In genomic region chr1:36568776-36569175, GRCm38 (mm10) we compare ENCODE assay signal across 13 mouse cellular contexts. TPM values are rescaled to one million over a fixed set of nuclear protein-coding genes. Genes with fewer than 3 reads are reported as not detected.
DNase-seq lines count a peak whose midpoint lies in the region; ATAC-seq and TF ChIP-seq lines count a peak whose summit lies in the region.
"Had no signal": no experiment of that assay in that cellular context is flagged by ENCODE, and none has a peak within 500 bp of the region (broad histone marks: within the 10 kb centered on the region; RNA-seq: fewer than 3 reads in every experiment).

No protein-coding gene starts in this region.

- no peaks in the 10 kb centered on the region for H3K27me3 ChIP-seq in kidney, adult 2 months (replicated peaks; ENCODE audit: control insufficient read depth, insufficient read depth, low read length)
- H3K27me3 ChIP-seq in spleen, adult 2 months (ENCODE audit: control insufficient read depth, insufficient read depth, low read length): no peaks in the 10 kb centered on the region
- no peaks in the 10 kb centered on the region for H3K27me3 ChIP-seq in forebrain, embryonic 16.5 days (replicated peaks; ENCODE audit: control insufficient read depth, insufficient read depth, low read length)
- H3K27me3 ChIP-seq: midbrain, embryonic 13.5 days had no signal

- no peaks in the 10 kb centered on the region for H3K36me3 ChIP-seq in kidney, adult 2 months (ENCODE audit: control insufficient read depth, insufficient read depth, low read length)
- H3K36me3 ChIP-seq in spleen, adult 2 months (ENCODE audit: control insufficient read depth, insufficient read depth, low read length): no peaks in the 10 kb centered on the region
- H3K36me3 ChIP-seq in forebrain, embryonic 16.5 days (ENCODE audit: control insufficient read depth, insufficient read depth): no peaks in the 10 kb centered on the region
- H3K36me3 ChIP-seq: liver, embryonic 13.5 days; midbrain, embryonic 13.5 days had no signal

- H3K4me3 ChIP-seq in kidney, adult 2 months (ENCODE audit: insufficient read depth, low read depth, low read length): no peak overlapping the region
- no peak overlapping the region for H3K4me3 ChIP-seq in spleen, adult 2 months (ENCODE audit: extremely low read depth, insufficient read depth, insufficient read length)
- H3K4me3 ChIP-seq in forebrain, embryonic 16.5 days (replicated peaks; ENCODE audit: low read length): no peak overlapping the region
- H3K4me3 ChIP-seq: liver, embryonic 13.5 days; midbrain, embryonic 13.5 days had no signal

- no peak for TF ChIP-seq POLR2A in kidney, adult 2 months (IDR thresholded peaks at IDR 0.05; ENCODE audit: low read depth, low read length)
- no peak for TF ChIP-seq POLR2A in spleen, adult 2 months (IDR thresholded peaks at IDR 0.05; ENCODE audit: low read depth, low read length)

- H3K9ac ChIP-seq in forebrain, embryonic 16.5 days (replicated peaks; ENCODE audit: low read depth, low read length): no peak overlapping the region
- H3K9ac ChIP-seq: liver, embryonic 13.5 days; midbrain, embryonic 13.5 days had no signal

- DNase-seq in adrenal gland, adult 2 months: peak; percentile 64
- DNase-seq in adrenal gland, postnatal 4 days (ENCODE audit: low spot score in 2 of 2): no peak
- DNase-seq in kidney, adult 2 months: no peak
- DNase-seq in kidney, postnatal 36 days: no peak
- DNase-seq in spleen, adult 2 months (ENCODE audit: low read depth in 1 of 2, low spot score in 2 of 2): no peak
- no peak for DNase-seq in spleen, postnatal 10 days (ENCODE audit: low spot score in 2 of 2)
- DNase-seq in ovary, postnatal 36 days (ENCODE audit: low spot score): no peak
- DNase-seq: cerebellum, adult 9-11 months; liver, embryonic 13.5 days; right cerebral cortex, postnatal 25 days had no signal

- ATAC-seq in forebrain, embryonic 16.5 days: no peak
- ATAC-seq: midbrain, embryonic 13.5 days had no signal

- no peaks in the 10 kb centered on the region for H3K9me3 ChIP-seq in forebrain, embryonic 16.5 days (ENCODE audit: control insufficient read depth, low read length)
- H3K9me3 ChIP-seq: liver, embryonic 13.5 days; midbrain, embryonic 13.5 days had no signal

- H3K27ac ChIP-seq in kidney, adult 2 months (ENCODE audit: insufficient read depth, low read depth, low read length): peak overlapping the region; percentile 49; the same call in 1 of the 2 replicates
- peak overlapping the region; percentile 56; the same call in 1 of the 2 replicates for H3K27ac ChIP-seq in spleen, adult 2 months (ENCODE audit: insufficient read depth, low read length)
- H3K27ac ChIP-seq in forebrain, embryonic 16.5 days (ENCODE audit: low read length): no peak overlapping the region
- H3K27ac ChIP-seq: liver, embryonic 13.5 days; midbrain, embryonic 13.5 days had no signal

- no peak overlapping the region for H3K4me2 ChIP-seq in forebrain, embryonic 16.5 days (ENCODE audit: low read length)
- H3K4me2 ChIP-seq: liver, embryonic 13.5 days; midbrain, embryonic 13.5 days had no signal

- TF ChIP-seq CTCF in kidney, adult 2 months (conservative IDR thresholded peaks at IDR 0.05; ENCODE audit: insufficient read depth, insufficient read length, low read depth, low read length): no peak
- TF ChIP-seq CTCF in spleen, adult 2 months (IDR thresholded peaks at IDR 0.05; ENCODE audit: extremely low read depth, insufficient read depth, insufficient read length, insufficient replicate concordance): no peak

- H3K4me1 ChIP-seq in kidney, adult 2 months (ENCODE audit: control insufficient read depth, insufficient read depth, low read length): 0 out of 2 replicates have a peak, but pooled peaks cover 4% of the 10 kb centered on the region
- no peaks in the 10 kb centered on the region; the same call in 1 of the 2 replicates for H3K4me1 ChIP-seq in spleen, adult 2 months (ENCODE audit: control insufficient read depth, insufficient read depth, insufficient read length)
- H3K4me1 ChIP-seq in forebrain, embryonic 16.5 days (replicated peaks; ENCODE audit: control insufficient read depth, insufficient read depth, low read length): no peaks in the 10 kb centered on the region; the same call in 1 of the 2 replicates

- 59% methylated on average over 4 of the region's 4 CpGs for whole genome bisulfite sequencing in kidney, adult 2 months
- WGBS in spleen, adult 2 months: 81% methylated on average over 4 of the region's 4 CpGs
- 78% methylated on average over 4 of the region's 4 CpGs for WGBS in forebrain, embryonic 16.5 days

RNA-seq across cellular contexts. Expression of gene Sema4c, which starts 10.6 kb away (rescaled TPM):
- total RNA-seq in adrenal gland, adult 2 months (2021): 10 to 100 TPM; 13.0 to 25.3 TPM
- polyA plus RNA-seq in adrenal gland, adult 2 months (2012; rRNA removed): 22.5 and 24.0 TPM in 2 replicates
- total RNA-seq in adrenal gland, postnatal 4 days (2021): 10 to 100 TPM; 44.0 to 57.6 TPM
- 8.0 and 9.1 TPM in 2 replicates for polyA plus RNA-seq in kidney, adult 2 months (2012; rRNA removed)
- 8.5 and 9.5 TPM in 2 replicates for polyA plus RNA-seq in spleen, adult 2 months (2012; rRNA removed)
- 35.4 and 37.3 TPM in 2 replicates for polyA plus RNA-seq in forebrain, embryonic 16.5 days (2015; fragmentation: Nextera tagmentation; extraction: Ambion mirVana)

RNA-seq across cellular contexts. Expression of gene Ankrd39, which starts 21.5 kb away (rescaled TPM):
- total RNA-seq in adrenal gland, adult 2 months (2021): 10 to 100 TPM; 11.1 to 14.5 TPM
- polyA plus RNA-seq in adrenal gland, adult 2 months (2012; rRNA removed): 24.4 and 41.9 TPM in 2 replicates
- total RNA-seq in adrenal gland, postnatal 4 days (2021): 10 to 100 TPM; 19.8 to 23.1 TPM
- polyA plus RNA-seq in kidney, adult 2 months (2012; rRNA removed): 16.8 and 22.6 TPM in 2 replicates
- polyA plus RNA-seq in spleen, adult 2 months (2012; rRNA removed): 22.2 and 26.0 TPM in 2 replicates
- 15.4 and 24.4 TPM in 2 replicates for polyA plus RNA-seq in forebrain, embryonic 16.5 days (2015; fragmentation: Nextera tagmentation; extraction: Ambion mirVana)

RNA-seq across cellular contexts. Expression of gene Gm42417, which starts 29.5 kb away (rescaled TPM):
- not detected for total RNA-seq in adrenal gland, adult 2 months (2021)
- polyA plus RNA-seq in adrenal gland, adult 2 months (2012; rRNA removed): not detected in 2 replicates
- total RNA-seq in adrenal gland, postnatal 4 days (2021): not detected
- not detected in 2 replicates for polyA plus RNA-seq in kidney, adult 2 months (2012; rRNA removed)
- polyA plus RNA-seq in spleen, adult 2 months (2012; rRNA removed): not detected in 2 replicates
- polyA plus RNA-seq in forebrain, embryonic 16.5 days (2015; fragmentation: Nextera tagmentation; extraction: Ambion mirVana): 0.22 and 0.42 TPM in 2 replicates
- total RNA-seq: left cerebral cortex, adult 8-10 months had no signal
- polyA plus RNA-seq: liver, embryonic 13.5 days; midbrain, embryonic 13.5 days had no signal

RNA-seq across cellular contexts. Expression of gene Ankrd23, which starts 32.1 kb away (rescaled TPM):
- total RNA-seq in adrenal gland, adult 2 months (2021): 10 to 100 TPM in 1 of 2 experiments, 1 to 10 TPM in 1; 6.9 to 11.2 TPM
- 16.5 and 19.9 TPM in 2 replicates for polyA plus RNA-seq in adrenal gland, adult 2 months (2012; rRNA removed)
- 10 to 100 TPM; 20.7 to 22.9 TPM for total RNA-seq in adrenal gland, postnatal 4 days (2021)
- polyA plus RNA-seq in kidney, adult 2 months (2012; rRNA removed): 11.8 and 37.9 TPM in 2 replicates
- polyA plus RNA-seq in spleen, adult 2 months (2012; rRNA removed): 16.6 and 17.7 TPM in 2 replicates
- 9.3 and 13.2 TPM in 2 replicates for polyA plus RNA-seq in forebrain, embryonic 16.5 days (2015; fragmentation: Nextera tagmentation; extraction: Ambion mirVana)

RNA-seq across cellular contexts. Expression of gene Cnnm3, which starts 57.1 kb away (rescaled TPM):
- 10 to 100 TPM; 25.9 to 32.0 TPM for total RNA-seq in adrenal gland, adult 2 months (2021)
- polyA plus RNA-seq in adrenal gland, adult 2 months (2012; rRNA removed): 53.9 and 70.6 TPM in 2 replicates
- total RNA-seq in adrenal gland, postnatal 4 days (2021): 10 to 100 TPM; 44.1 to 45.1 TPM
- polyA plus RNA-seq in kidney, adult 2 months (2012; rRNA removed): 19.8 and 29.5 TPM in 2 replicates
- polyA plus RNA-seq in spleen, adult 2 months (2012; rRNA removed): 18.4 and 24.1 TPM in 2 replicates
- polyA plus RNA-seq in forebrain, embryonic 16.5 days (2015; fragmentation: Nextera tagmentation; extraction: Ambion mirVana): 4.8 and 5.8 TPM in 2 replicates
